Mouse (Mus musculus): Measurements from ENCODE around the gene Lrrc8d. TPM values are rescaled to one million over a fixed set of nuclear protein-coding genes. Genes with fewer than 3 reads are reported as not detected.
"Not testable (repeated sequence)": the region's sequence is repeated elsewhere in the genome, so short reads cannot be mapped to it uniquely, and the experiment has no call there.

Lrrc8d gene
- polyA plus RNA-seq, 1 experiment from 2014 or later = 8.3 TPM

GRCm38 (mm10) chr5:105679921-105680843 lies 19.6 kb upstream of the Lrrc8d start:
- Histone ChIP-seq H3K27me3 (ENCODE audit: control insufficient read depth, insufficient read depth, low read length) (no peaks in the 10 kb centered on the region), H3K27ac (ENCODE audit: low read depth, low read length) (no peak overlapping the region), H3K4me2 (no peak overlapping the region), H3K4me3 (ENCODE audit: low read depth, low read length) (no peak overlapping the region), H3K9me3 (replicated peaks; ENCODE audit: control insufficient read depth, low read length) (no peaks in the 10 kb centered on the region), H3K9ac (ENCODE audit: low read depth, low read length) (no peak overlapping the region), H3K36me3 (ENCODE audit: control insufficient read depth, insufficient read depth, low read length) (no peaks in the 10 kb centered on the region), H3K4me1 (ENCODE audit: control insufficient read depth, insufficient read depth, low read length) (peaks cover 9% of the 10 kb centered on the region; the same call in 1 of the 2 replicates)
- ATAC-seq (replicated peaks; ENCODE audit: insufficient number of reproducible peaks, low FRiP score, low TSS enrichment) = no peak
- WGBS (ENCODE audit: insufficient replicate concordance) = 68% methylated on average over 9 of the region's 9 CpGs

GRCm38 (mm10) chr5:105682143-105682611 lies 17.6 kb upstream of the Lrrc8d start:
- Histone ChIP-seq H3K4me2 (no peak overlapping the region), H3K4me3 (ENCODE audit: low read depth, low read length) (no peak overlapping the region), H3K27me3 (ENCODE audit: control insufficient read depth, insufficient read depth, low read length) (no peaks in the 10 kb centered on the region), H3K4me1 (ENCODE audit: control insufficient read depth, insufficient read depth, low read length) (0 out of 2 replicates have a peak, but pooled peaks cover 3% of the 10 kb centered on the region), H3K36me3 (ENCODE audit: control insufficient read depth, insufficient read depth, low read length) (no peaks in the 10 kb centered on the region), H3K9me3 (replicated peaks; ENCODE audit: control insufficient read depth, low read length) (no peaks in the 10 kb centered on the region), H3K9ac (ENCODE audit: low read depth, low read length) (no peak overlapping the region), H3K27ac (ENCODE audit: low read depth, low read length) (no peak overlapping the region)
- ATAC-seq (replicated peaks; ENCODE audit: insufficient number of reproducible peaks, low FRiP score, low TSS enrichment) = no peak
- 67% methylated on average over 9 of the region's 9 CpGs for WGBS (ENCODE audit: insufficient replicate concordance)

- no peak overlapping the region for H3K4me2 ChIP-seq
- H3K9ac ChIP-seq (ENCODE audit: low read depth, low read length) = no peak overlapping the region
- H3K36me3 ChIP-seq (ENCODE audit: control insufficient read depth, insufficient read depth, low read length) = no peaks in the 10 kb centered on the region
- 0 out of 2 replicates have a peak, but pooled peaks cover 3% of the 10 kb centered on the region for H3K4me1 ChIP-seq (ENCODE audit: control insufficient read depth, insufficient read depth, low read length)
- no peaks in the 10 kb centered on the region for H3K27me3 ChIP-seq (ENCODE audit: control insufficient read depth, insufficient read depth, low read length)
- no peaks in the 10 kb centered on the region for H3K9me3 ChIP-seq (replicated peaks; ENCODE audit: control insufficient read depth, low read length)
- H3K4me3 ChIP-seq (ENCODE audit: low read depth, low read length) = no peak overlapping the region
- 43% methylated on average over 4 of the region's 4 CpGs for WGBS (ENCODE audit: insufficient replicate concordance)
- H3K27ac ChIP-seq (ENCODE audit: low read depth, low read length) = no peak overlapping the region
- no peak for ATAC-seq (replicated peaks; ENCODE audit: insufficient number of reproducible peaks, low FRiP score, low TSS enrichment)
These were observed 15.8 kb upstream of the Lrrc8d start for GRCm38 (mm10) chr5:105683912-105684350.

- no peak overlapping the region for H3K4me2 ChIP-seq
- no peak overlapping the region for H3K9ac ChIP-seq (ENCODE audit: low read depth, low read length)
- H3K9me3 ChIP-seq (replicated peaks; ENCODE audit: control insufficient read depth, low read length) = no peaks in the 10 kb centered on the region
- ATAC-seq (replicated peaks; ENCODE audit: insufficient number of reproducible peaks, low FRiP score, low TSS enrichment) = 0 out of 2 replicates have a peak, but pooled peaks have one; percentile 36
- 0 out of 2 replicates have a peak, but pooled peaks cover 1% of the 10 kb centered on the region for H3K4me1 ChIP-seq (ENCODE audit: control insufficient read depth, insufficient read depth, low read length)
- H3K36me3 ChIP-seq (ENCODE audit: control insufficient read depth, insufficient read depth, low read length) = no peaks in the 10 kb centered on the region
- no peak overlapping the region for H3K27ac ChIP-seq (ENCODE audit: low read depth, low read length)
- no peaks in the 10 kb centered on the region for H3K27me3 ChIP-seq (ENCODE audit: control insufficient read depth, insufficient read depth, low read length)
- WGBS (ENCODE audit: insufficient replicate concordance) = 30% methylated on average over 14 of the region's 14 CpGs
- no peak overlapping the region for H3K4me3 ChIP-seq (ENCODE audit: low read depth, low read length)
These were observed 14.7 kb upstream of the Lrrc8d start for GRCm38 (mm10) chr5:105684861-105685600.

- not testable (repeated sequence) for H3K9me3 ChIP-seq (replicated peaks; ENCODE audit: control insufficient read depth, low read length); H3K4me3 ChIP-seq (ENCODE audit: low read depth, low read length); H3K27me3 ChIP-seq (ENCODE audit: control insufficient read depth, insufficient read depth, low read length); H3K27ac ChIP-seq (ENCODE audit: low read depth, low read length); H3K4me1 ChIP-seq (ENCODE audit: control insufficient read depth, insufficient read depth, low read length); H3K9ac ChIP-seq (ENCODE audit: low read depth, low read length); H3K4me2 ChIP-seq; ATAC-seq (replicated peaks; ENCODE audit: insufficient number of reproducible peaks, low FRiP score, low TSS enrichment); H3K36me3 ChIP-seq (ENCODE audit: control insufficient read depth, insufficient read depth, low read length)
- WGBS (ENCODE audit: insufficient replicate concordance) = 72% methylated on average over 6 of the region's 7 CpGs
These were observed 13.9 kb upstream of the Lrrc8d start for GRCm38 (mm10) chr5:105685780-105686305.

- Histone ChIP-seq H3K9me3 (replicated peaks; ENCODE audit: control insufficient read depth, low read length) (no peaks in the 10 kb centered on the region), H3K9ac (ENCODE audit: low read depth, low read length) (no peak overlapping the region), H3K4me1 (ENCODE audit: control insufficient read depth, insufficient read depth, low read length) (no peaks in the 10 kb centered on the region), H3K27me3 (ENCODE audit: control insufficient read depth, insufficient read depth, low read length) (no peaks in the 10 kb centered on the region; the same call in 1 of the 2 replicates), H3K36me3 (ENCODE audit: control insufficient read depth, insufficient read depth, low read length) (no peaks in the 10 kb centered on the region), H3K4me2 (no peak overlapping the region), H3K4me3 (ENCODE audit: low read depth, low read length) (no peak overlapping the region), H3K27ac (ENCODE audit: low read depth, low read length) (no peak overlapping the region)
- ATAC-seq (replicated peaks; ENCODE audit: insufficient number of reproducible peaks, low FRiP score, low TSS enrichment) = no peak
- 52% methylated on average over 12 of the region's 12 CpGs for WGBS (ENCODE audit: insufficient replicate concordance)
These were observed 13.3 kb upstream of the Lrrc8d start for GRCm38 (mm10) chr5:105686331-105686995.

GRCm38 (mm10) chr5:105690502-105691454 lies 9.0 kb upstream of the Lrrc8d start:
- no peak for ATAC-seq (replicated peaks; ENCODE audit: insufficient number of reproducible peaks, low FRiP score, low TSS enrichment)
- no peaks in the 10 kb centered on the region for H3K9me3 ChIP-seq (replicated peaks; ENCODE audit: control insufficient read depth, low read length)
- no peak overlapping the region for H3K4me3 ChIP-seq (ENCODE audit: low read depth, low read length)
- no peak overlapping the region for H3K4me2 ChIP-seq
- 64% methylated on average over 10 of the region's 10 CpGs for WGBS (ENCODE audit: insufficient replicate concordance)
- no peaks in the 10 kb centered on the region; the same call in 1 of the 2 replicates for H3K36me3 ChIP-seq (ENCODE audit: control insufficient read depth, insufficient read depth, low read length)
- no peak overlapping the region for H3K27ac ChIP-seq (ENCODE audit: low read depth, low read length)
- H3K9ac ChIP-seq (ENCODE audit: low read depth, low read length) = no peak overlapping the region
- H3K4me1 ChIP-seq (ENCODE audit: control insufficient read depth, insufficient read depth, low read length) = no peaks in the 10 kb centered on the region
- H3K27me3 ChIP-seq (ENCODE audit: control insufficient read depth, insufficient read depth, low read length) = peaks cover 3% of the 10 kb centered on the region; the same call in 1 of the 2 replicates
